ENCODE assay signal across 29 mouse cellular contexts in the genomic region with DNA sequence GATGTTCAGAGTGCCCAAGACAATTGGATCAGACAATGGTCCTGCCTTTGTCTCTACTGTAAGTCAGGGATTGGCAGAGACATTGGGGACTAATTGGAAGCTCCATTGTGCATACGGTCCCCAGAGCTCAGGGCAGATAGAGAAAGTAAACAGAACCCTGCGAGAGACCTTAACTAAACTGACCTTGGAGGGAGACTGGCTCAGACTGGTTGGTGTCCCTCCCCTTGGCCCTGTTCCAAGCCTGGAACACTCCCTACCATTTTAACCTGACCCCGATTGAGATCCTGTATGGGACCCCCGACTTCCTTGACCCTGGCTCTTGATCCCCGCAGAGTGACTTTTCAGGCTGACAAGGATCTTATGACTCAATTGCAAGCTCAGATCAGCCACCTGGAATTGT. TPM values are rescaled to one million over a fixed set of nuclear protein-coding genes. Genes with fewer than 3 reads are reported as not detected.
A peak's percentile ranks its signal among the peaks of the same experiment; 100 is the strongest.
DNase-seq lines count a peak whose midpoint lies in the region; ATAC-seq and TF ChIP-seq lines count a peak whose summit lies in the region.
"Had no signal": no experiment of that assay in that cellular context is flagged by ENCODE, and none has a peak within 500 bp of the region (broad histone marks: within the 10 kb centered on the region; RNA-seq: fewer than 3 reads in every experiment).

No protein-coding gene starts in this region.

- H3K9me3 ChIP-seq in liver, embryonic 14.5 days (ENCODE audit: control insufficient read depth, low read length): no peaks in the 10 kb centered on the region
- no peaks in the 10 kb centered on the region for H3K9me3 ChIP-seq in stomach, embryonic 16.5 days (replicated peaks; ENCODE audit: control insufficient read depth, low read length)
- H3K9me3 ChIP-seq in kidney, embryonic 15.5 days (replicated peaks): no peaks in the 10 kb centered on the region
- H3K9me3 ChIP-seq: forebrain, embryonic 13.5 days; hindbrain, embryonic 13.5 days; neural tube, embryonic 15.5 days had no signal

- intact Hi-C loops in left cerebral cortex, postnatal 36 days (cut with DNase I): no loop called here

- no peaks in the 10 kb centered on the region for H3K36me3 ChIP-seq in liver, embryonic 14.5 days (replicated peaks; ENCODE audit: control insufficient read depth, insufficient read depth, low read depth)
- H3K36me3 ChIP-seq in stomach, embryonic 16.5 days (ENCODE audit: control insufficient read depth, insufficient read depth, low read length): no peaks in the 10 kb centered on the region
- H3K36me3 ChIP-seq in kidney, embryonic 15.5 days: no peaks in the 10 kb centered on the region
- H3K36me3 ChIP-seq in kidney, adult 2 months (ENCODE audit: control insufficient read depth, insufficient read depth, low read length): no peaks in the 10 kb centered on the region
- H3K36me3 ChIP-seq: hindbrain, embryonic 13.5 days; neural tube, embryonic 15.5 days had no signal

- H3K27me3 ChIP-seq in liver, embryonic 14.5 days (ENCODE audit: control insufficient read depth, insufficient read depth, low read length): no peaks in the 10 kb centered on the region
- H3K27me3 ChIP-seq in stomach, embryonic 16.5 days (ENCODE audit: control insufficient read depth, insufficient read depth, low read length): no peaks in the 10 kb centered on the region
- no peaks in the 10 kb centered on the region for H3K27me3 ChIP-seq in kidney, embryonic 15.5 days
- no peaks in the 10 kb centered on the region for H3K27me3 ChIP-seq in kidney, adult 2 months (replicated peaks; ENCODE audit: control insufficient read depth, insufficient read depth, low read length)
- H3K27me3 ChIP-seq: forebrain, embryonic 13.5 days; hindbrain, embryonic 13.5 days; neural tube, embryonic 15.5 days had no signal

- TF ChIP-seq CTCF in liver, embryonic 14.5 days (IDR thresholded peaks at IDR 0.05; ENCODE audit: low read depth): no peak
- no peak for TF ChIP-seq CTCF in kidney, adult 2 months (conservative IDR thresholded peaks at IDR 0.05; ENCODE audit: insufficient read depth, insufficient read length, low read depth, low read length)

- H3K9ac ChIP-seq in liver, embryonic 14.5 days (replicated peaks): no peak overlapping the region
- no peak overlapping the region for H3K9ac ChIP-seq in stomach, embryonic 16.5 days (ENCODE audit: low read length)
- H3K9ac ChIP-seq in kidney, embryonic 15.5 days: no peak overlapping the region
- H3K9ac ChIP-seq: forebrain, embryonic 13.5 days; hindbrain, embryonic 13.5 days; neural tube, embryonic 15.5 days had no signal

- ATAC-seq in liver, embryonic 14.5 days (ENCODE audit: insufficient read depth): no peak
- ATAC-seq in stomach, embryonic 16.5 days (ENCODE audit: insufficient read depth, low FRiP score): peak; percentile 74
- no peak for ATAC-seq in kidney, embryonic 15.5 days (replicated peaks; ENCODE audit: low FRiP score)
- ATAC-seq: CD4-positive, CD25-positive, alpha-beta regulatory T cell, adult 4 months; forebrain, embryonic 13.5 days had no signal

- peak; percentile 23 for DNase-seq in ES-CJ7 (ENCODE audit: low read depth, low spot score)
- peak; percentile 32 for DNase-seq in ZHBTc4 (ENCODE audit: low read depth, low spot score)
- DNase-seq in liver, embryonic 14.5 days (ENCODE audit: low read depth in 3 of 3, low spot score in 3 of 3): peak; percentile 3 to 7 (median 6)
- no peak for DNase-seq in left cerebral cortex, postnatal 36 days (ENCODE audit: low spot score in 2 of 2)
- DNase-seq in kidney, adult 2 months: no peak
- DNase-seq: adrenal gland, adult 8-10 months; cerebellum, adult 8-10 months; cerebellum, postnatal 36 days; gastrocnemius, postnatal 25 days; heart, adult 11 months; heart, postnatal 4 days; kidney, adult 9 months; kidney, postnatal 14 days; left cerebral cortex, postnatal 4 days; lung, adult 2 months; lung, postnatal 10 days; midbrain, embryonic 14.5 days; retina, postnatal 1 day; right cerebral cortex, postnatal 14 days; thymus, adult 2 months; thymus, postnatal 36 days had no signal

- H3K4me3 ChIP-seq in liver, embryonic 14.5 days (ENCODE audit: insufficient read depth in 1 of 2, low read depth in 2 of 2, low read length in 2 of 2): no peak overlapping the region
- H3K4me3 ChIP-seq in stomach, embryonic 16.5 days (replicated peaks; ENCODE audit: low read length): no peak overlapping the region
- H3K4me3 ChIP-seq in kidney, embryonic 15.5 days (replicated peaks): no peak overlapping the region
- no peak overlapping the region for H3K4me3 ChIP-seq in kidney, adult 2 months (ENCODE audit: insufficient read depth, low read depth, low read length)
- H3K4me3 ChIP-seq: forebrain, embryonic 13.5 days; hindbrain, embryonic 13.5 days; neural tube, embryonic 15.5 days had no signal

- TF ChIP-seq EP300 in liver, embryonic 14.5 days (IDR thresholded peaks at IDR 0.05; ENCODE audit: low read depth): no peak

- TF ChIP-seq POLR2A in kidney, adult 2 months (IDR thresholded peaks at IDR 0.05; ENCODE audit: low read depth, low read length): no peak

- H3K4me2 ChIP-seq in liver, embryonic 14.5 days (ENCODE audit: low read depth): no peak overlapping the region
- no peak overlapping the region for H3K4me2 ChIP-seq in stomach, embryonic 16.5 days (ENCODE audit: low read depth, low read length)
- H3K4me2 ChIP-seq in kidney, embryonic 15.5 days: no peak overlapping the region
- H3K4me2 ChIP-seq: forebrain, embryonic 13.5 days; heart, embryonic 11.5 days; hindbrain, embryonic 13.5 days; neural tube, embryonic 15.5 days had no signal

- no peaks in the 10 kb centered on the region for H3K4me1 ChIP-seq in liver, embryonic 14.5 days (replicated peaks; ENCODE audit: control insufficient read depth in 2 of 2, insufficient read depth in 2 of 2, low read length in 1 of 2)
- no peaks in the 10 kb centered on the region for H3K4me1 ChIP-seq in stomach, embryonic 16.5 days (ENCODE audit: control insufficient read depth, insufficient read depth, low read length)
- H3K4me1 ChIP-seq in kidney, embryonic 15.5 days: no peaks in the 10 kb centered on the region
- H3K4me1 ChIP-seq in kidney, adult 2 months (ENCODE audit: control insufficient read depth, insufficient read depth, low read length): no peaks in the 10 kb centered on the region
- H3K4me1 ChIP-seq: forebrain, embryonic 13.5 days; neural tube, embryonic 15.5 days had no signal

- WGBS in liver, embryonic 14.5 days (ENCODE audit: insufficient replicate concordance): 57% methylated on average over 5 of the region's 5 CpGs
- 38% methylated on average over 5 of the region's 5 CpGs for WGBS in stomach, embryonic 16.5 days
- 56% methylated on average over 5 of the region's 5 CpGs for WGBS in kidney, embryonic 15.5 days
- WGBS in kidney, adult 2 months: 47% methylated on average over 5 of the region's 5 CpGs

- H3K27ac ChIP-seq in liver, embryonic 14.5 days: no peak overlapping the region
- no peak overlapping the region for H3K27ac ChIP-seq in stomach, embryonic 16.5 days (ENCODE audit: low read length)
- no peak overlapping the region for H3K27ac ChIP-seq in kidney, embryonic 15.5 days
- no peak overlapping the region for H3K27ac ChIP-seq in kidney, adult 2 months (ENCODE audit: insufficient read depth, low read depth, low read length)
- H3K27ac ChIP-seq: forebrain, embryonic 13.5 days; hindbrain, embryonic 13.5 days; neural tube, embryonic 15.5 days had no signal

RNA-seq across cellular contexts. Expression of a gene that starts 29.6 kb away (rescaled TPM):
- 16.6 and 39.1 TPM in 2 replicates for polyA plus RNA-seq in liver, embryonic 14.5 days (2012; rRNA removed)
- 63.2 and 68.8 TPM in 2 replicates for polyA plus RNA-seq in liver, embryonic 14.5 days (2014; fragmentation: Nextera tagmentation; extraction: Ambion mirVana)
- 133 and 151 TPM in 2 replicates for polyA plus RNA-seq in stomach, embryonic 16.5 days (2015; fragmentation: Nextera tagmentation; extraction: Ambion mirVana)
- polyA plus RNA-seq in kidney, embryonic 15.5 days (2015; fragmentation: Nextera tagmentation; extraction: Ambion mirVana): 169 and 171 TPM in 2 replicates
- 10 to 100 TPM; 84.1 to 85.4 TPM for total RNA-seq in left cerebral cortex, postnatal 36 days (2021)
- 14.6 and 20.0 TPM in 2 replicates for polyA plus RNA-seq in kidney, adult 2 months (2012; rRNA removed)

RNA-seq across cellular contexts. Expression of a gene that starts 29.7 kb away (rescaled TPM):
- polyA plus RNA-seq in liver, embryonic 14.5 days (2012; rRNA removed): 0.02 and 0.04 TPM in 2 replicates
- 0.05 TPM in 1 of 2 replicates, not detected in the other for polyA plus RNA-seq in liver, embryonic 14.5 days (2014; fragmentation: Nextera tagmentation; extraction: Ambion mirVana)
- 0.26 and 0.34 TPM in 2 replicates for polyA plus RNA-seq in stomach, embryonic 16.5 days (2015; fragmentation: Nextera tagmentation; extraction: Ambion mirVana)
- 0.24 and 0.34 TPM in 2 replicates for polyA plus RNA-seq in kidney, embryonic 15.5 days (2015; fragmentation: Nextera tagmentation; extraction: Ambion mirVana)
- total RNA-seq in left cerebral cortex, postnatal 36 days (2021): 1 to 10 TPM; 2.3 to 2.4 TPM
- 0.09 and 0.19 TPM in 2 replicates for polyA plus RNA-seq in kidney, adult 2 months (2012; rRNA removed)
- total RNA-seq: gastrocnemius, postnatal 25 days had no signal
- polyA plus RNA-seq: small intestine, adult 2 months had no signal

Comparison
In these comparisons a context has a peak if more than half of its experiments do, and no peak if none do; other contexts are left out.
1. DNase-seq: peak in ES-CJ7 (single experiment), ZHBTc4 (single experiment) and liver, embryonic 14.5 days (3 of 3); none in left cerebral cortex, postnatal 36 days (0 of 2) and kidney, adult 2 months (single experiment).